Mouse (Mus musculus): ENCODE measurements at regions not wholly inside any gene's neighbourhood (a gene's known extent, or its start where the extent isn't known, plus 50 kb on each side); places are given as distances from the start of the nearest gene placed in this dataset.
"Not testable (repeated sequence)": the region's sequence is repeated elsewhere in the genome, so short reads cannot be mapped to it uniquely, and the experiment has no call there.

- no peak for ATAC-seq (ENCODE audit: low FRiP score, low read depth)
Measured at GRCm38 (mm10) chr5:149870596-149870995, 147.9 kb upstream of the Rxfp2 start.

GRCm38 (mm10) chr5:149871521-149871920 lies 147.0 kb upstream of the Rxfp2 start:
- Histone ChIP-seq H3K4me2 (replicated peaks; ENCODE audit: low read depth, low read length, severe bottlenecking) (no peak overlapping the region), H3K27ac (replicated peaks; ENCODE audit: low read depth, low read length) (no peak overlapping the region), H3K4me1 (ENCODE audit: control insufficient read depth, insufficient read depth, low read length) (no peaks in the 10 kb centered on the region), H3K9me3 (ENCODE audit: control insufficient read depth, low read length) (no peaks in the 10 kb centered on the region), H3K9ac (ENCODE audit: low read depth, low read length, severe bottlenecking) (no peak overlapping the region), H3K36me3 (ENCODE audit: control insufficient read depth, insufficient read depth, low read length) (no peaks in the 10 kb centered on the region), H3K27me3 (ENCODE audit: control insufficient read depth, insufficient read depth, low read length) (no peaks in the 10 kb centered on the region), H3K4me3 (replicated peaks; ENCODE audit: low read length) (no peak overlapping the region)
- TF ChIP-seq POLR2A (IDR thresholded peaks at IDR 0.05; ENCODE audit: borderline replicate concordance, extremely low read depth, insufficient read depth, insufficient read length), result no peak
- 23% methylated on average over 2 of the region's 2 CpGs for WGBS
- DNase-seq (ENCODE audit: low spot score) (no peak), ATAC-seq (ENCODE audit: low FRiP score, low read depth) (no peak)

More at GRCm38 (mm10) chr5:149870596-149870995, 147.9 kb upstream of the Rxfp2 start:
- Histone ChIP-seq H3K27me3 (ENCODE audit: control insufficient read depth, insufficient read depth, low read length) (no peaks in the 10 kb centered on the region), H3K4me3 (replicated peaks; ENCODE audit: low read length) (no peak overlapping the region), H3K4me1 (ENCODE audit: control insufficient read depth, insufficient read depth, low read length) (no peaks in the 10 kb centered on the region), H3K9me3 (ENCODE audit: control insufficient read depth, low read length) (no peaks in the 10 kb centered on the region), H3K4me2 (replicated peaks; ENCODE audit: low read depth, low read length, severe bottlenecking) (no peak overlapping the region), H3K9ac (ENCODE audit: low read depth, low read length, severe bottlenecking) (no peak overlapping the region), H3K27ac (replicated peaks; ENCODE audit: low read depth, low read length) (no peak overlapping the region), H3K36me3 (ENCODE audit: control insufficient read depth, insufficient read depth, low read length) (no peaks in the 10 kb centered on the region)
- 94% methylated on average over 2 of the region's 2 CpGs for WGBS
- TF ChIP-seq POLR2A (IDR thresholded peaks at IDR 0.05; ENCODE audit: borderline replicate concordance, extremely low read depth, insufficient read depth, insufficient read length), result no peak
- DNase-seq (ENCODE audit: low spot score), result no peak

- TF ChIP-seq POLR2A (IDR thresholded peaks at IDR 0.05; ENCODE audit: borderline replicate concordance, extremely low read depth, insufficient read depth, insufficient read length), result no peak
- DNase-seq (ENCODE audit: low spot score), result no peak
- WGBS, result 35% methylated on average over 9 of the region's 9 CpGs
Measured at GRCm38 (mm10) chr5:149873482-149874002, 144.9 kb upstream of the Rxfp2 start.

GRCm38 (mm10) chr5:149874342-149874741 lies 144.1 kb upstream of the Rxfp2 start:
- no peaks in the 10 kb centered on the region for H3K4me1 ChIP-seq (ENCODE audit: control insufficient read depth, insufficient read depth, low read length)
- no peaks in the 10 kb centered on the region for H3K27me3 ChIP-seq (ENCODE audit: control insufficient read depth, insufficient read depth, low read length)
- no peaks in the 10 kb centered on the region for H3K36me3 ChIP-seq (ENCODE audit: control insufficient read depth, insufficient read depth, low read length)
- no peak overlapping the region for H3K9ac ChIP-seq (ENCODE audit: low read depth, low read length, severe bottlenecking)
- H3K27ac ChIP-seq (replicated peaks; ENCODE audit: low read depth, low read length), result no peak overlapping the region
- TF ChIP-seq POLR2A (IDR thresholded peaks at IDR 0.05; ENCODE audit: borderline replicate concordance, extremely low read depth, insufficient read depth, insufficient read length), result no peak
- 84% methylated on average over 2 of the region's 2 CpGs for WGBS
- DNase-seq (ENCODE audit: low spot score), result no peak
- no peak for ATAC-seq (ENCODE audit: low FRiP score, low read depth)
- H3K9me3 ChIP-seq (ENCODE audit: control insufficient read depth, low read length), result no peaks in the 10 kb centered on the region
- H3K4me2 ChIP-seq (replicated peaks; ENCODE audit: low read depth, low read length, severe bottlenecking), result no peak overlapping the region
- no peak overlapping the region for H3K4me3 ChIP-seq (replicated peaks; ENCODE audit: low read length)

More at GRCm38 (mm10) chr5:149873482-149874002, 144.9 kb upstream of the Rxfp2 start:
- Histone ChIP-seq H3K9me3 (ENCODE audit: control insufficient read depth, low read length) (no peaks in the 10 kb centered on the region), H3K27me3 (ENCODE audit: control insufficient read depth, insufficient read depth, low read length) (no peaks in the 10 kb centered on the region), H3K27ac (replicated peaks; ENCODE audit: low read depth, low read length) (no peak overlapping the region), H3K4me1 (ENCODE audit: control insufficient read depth, insufficient read depth, low read length) (no peaks in the 10 kb centered on the region), H3K4me2 (replicated peaks; ENCODE audit: low read depth, low read length, severe bottlenecking) (no peak overlapping the region), H3K36me3 (ENCODE audit: control insufficient read depth, insufficient read depth, low read length) (no peaks in the 10 kb centered on the region), H3K4me3 (replicated peaks; ENCODE audit: low read length) (no peak overlapping the region), H3K9ac (ENCODE audit: low read depth, low read length, severe bottlenecking) (no peak overlapping the region)
- ATAC-seq (ENCODE audit: low FRiP score, low read depth), result no peak

GRCm38 (mm10) chr5:149892453-149892852 lies 126.0 kb upstream of the Rxfp2 start:
- H3K9me3 ChIP-seq (ENCODE audit: control insufficient read depth, low read length); H3K27ac ChIP-seq (replicated peaks; ENCODE audit: low read depth, low read length); DNase-seq (ENCODE audit: low spot score); ATAC-seq (ENCODE audit: low FRiP score, low read depth); H3K9ac ChIP-seq (ENCODE audit: low read depth, low read length, severe bottlenecking); H3K36me3 ChIP-seq (ENCODE audit: control insufficient read depth, insufficient read depth, low read length); H3K27me3 ChIP-seq (ENCODE audit: control insufficient read depth, insufficient read depth, low read length); H3K4me3 ChIP-seq (replicated peaks; ENCODE audit: low read length); H3K4me2 ChIP-seq (replicated peaks; ENCODE audit: low read depth, low read length, severe bottlenecking); H3K4me1 ChIP-seq (ENCODE audit: control insufficient read depth, insufficient read depth, low read length): not testable (repeated sequence)

GRCm38 (mm10) chr5:149906927-149907326 lies 111.5 kb upstream of the Rxfp2 start:
- H3K36me3 ChIP-seq (ENCODE audit: control insufficient read depth, insufficient read depth, low read length), result no peaks in the 10 kb centered on the region
- H3K4me2 ChIP-seq (replicated peaks; ENCODE audit: low read depth, low read length, severe bottlenecking), result no peak overlapping the region
- WGBS, result 62% methylated on average over 3 of the region's 3 CpGs
- H3K9ac ChIP-seq (ENCODE audit: low read depth, low read length, severe bottlenecking), result no peak overlapping the region
- H3K4me3 ChIP-seq (replicated peaks; ENCODE audit: low read length), result no peak overlapping the region
- H3K4me1 ChIP-seq (ENCODE audit: control insufficient read depth, insufficient read depth, low read length), result peaks cover 13% of the 10 kb centered on the region; the same call in 1 of the 2 replicates
- H3K27ac ChIP-seq (replicated peaks; ENCODE audit: low read depth, low read length), result no peak overlapping the region
- H3K27me3 ChIP-seq (ENCODE audit: control insufficient read depth, insufficient read depth, low read length), result no peaks in the 10 kb centered on the region
- H3K9me3 ChIP-seq (ENCODE audit: control insufficient read depth, low read length), result no peaks in the 10 kb centered on the region
- no peak for TF ChIP-seq POLR2A (IDR thresholded peaks at IDR 0.05; ENCODE audit: borderline replicate concordance, extremely low read depth, insufficient read depth, insufficient read length)
- DNase-seq (ENCODE audit: low spot score) (no peak), ATAC-seq (ENCODE audit: low FRiP score, low read depth) (no peak)

All from limb, embryonic 14.5 days (tissue).